Comparison of ENCODE assay signal across 21 mouse cellular contexts in genomic region chr13:117225561-117225960, GRCm38 (mm10). TPM values are rescaled to one million over a fixed set of nuclear protein-coding genes. Genes with fewer than 3 reads are reported as not detected.
DNase-seq lines count a peak whose midpoint lies in the region; ATAC-seq and TF ChIP-seq lines count a peak whose summit lies in the region.
"Had no signal": no experiment of that assay in that cellular context is flagged by ENCODE, and none has a peak within 500 bp of the region (broad histone marks: within the 10 kb centered on the region; RNA-seq: fewer than 3 reads in every experiment).

No protein-coding gene starts in this region.

- H3K27me3 ChIP-seq in intestine, embryonic 14.5 days (replicated peaks; ENCODE audit: control insufficient read depth, insufficient read depth, low read length) = peaks cover 16% of the 10 kb centered on the region
- H3K27me3 ChIP-seq in intestine, postnatal 0 days (replicated peaks; ENCODE audit: control insufficient read depth, insufficient read depth, low read length) = peaks cover 19% of the 10 kb centered on the region
- H3K27me3 ChIP-seq in kidney, embryonic 16.5 days (ENCODE audit: insufficient read depth, low read length) = peaks cover 7% of the 10 kb centered on the region; the same call in 1 of the 2 replicates
- no peaks in the 10 kb centered on the region for H3K27me3 ChIP-seq in midbrain, embryonic 11.5 days (ENCODE audit: control insufficient read depth, insufficient read depth, low read length)
- H3K27me3 ChIP-seq: embryonic facial prominence, embryonic 15.5 days; heart, embryonic 13.5 days; neural tube, embryonic 12.5 days had no signal

- H3K4me3 ChIP-seq in intestine, embryonic 14.5 days (ENCODE audit: low read depth, low read length) = no peak overlapping the region
- no peak overlapping the region for H3K4me3 ChIP-seq in intestine, postnatal 0 days (ENCODE audit: low read depth, low read length)
- H3K4me3 ChIP-seq in kidney, embryonic 16.5 days (ENCODE audit: low read length) = no peak overlapping the region
- H3K4me3 ChIP-seq in midbrain, embryonic 11.5 days (ENCODE audit: low read depth, low read length) = no peak overlapping the region
- H3K4me3 ChIP-seq: embryonic facial prominence, embryonic 15.5 days; heart, embryonic 13.5 days; kidney, embryonic 15.5 days; layer of hippocampus, adult 2 months; midbrain, embryonic 10.5 days; neural tube, embryonic 12.5 days had no signal

- no peaks in the 10 kb centered on the region for H3K9me3 ChIP-seq in intestine, embryonic 14.5 days (ENCODE audit: control insufficient read depth, low read length)
- no peaks in the 10 kb centered on the region for H3K9me3 ChIP-seq in intestine, postnatal 0 days (ENCODE audit: control insufficient read depth)
- H3K9me3 ChIP-seq in kidney, embryonic 16.5 days (ENCODE audit: low read length) = no peaks in the 10 kb centered on the region
- no peaks in the 10 kb centered on the region for H3K9me3 ChIP-seq in midbrain, embryonic 11.5 days (ENCODE audit: control insufficient read depth, low read length)
- H3K9me3 ChIP-seq: embryonic facial prominence, embryonic 15.5 days; heart, embryonic 13.5 days; kidney, embryonic 15.5 days; midbrain, embryonic 10.5 days; neural tube, embryonic 12.5 days had no signal

- H3K27ac ChIP-seq in intestine, embryonic 14.5 days (ENCODE audit: low read depth) = no peak overlapping the region
- no peak overlapping the region for H3K27ac ChIP-seq in intestine, postnatal 0 days (ENCODE audit: low read depth, low read length)
- H3K27ac ChIP-seq in kidney, embryonic 16.5 days (ENCODE audit: low read length) = no peak overlapping the region
- H3K27ac ChIP-seq in midbrain, embryonic 11.5 days (ENCODE audit: low read depth, low read length) = no peak overlapping the region
- H3K27ac ChIP-seq: embryonic facial prominence, embryonic 15.5 days; heart, embryonic 13.5 days; kidney, embryonic 15.5 days; layer of hippocampus, adult 2 months; midbrain, embryonic 10.5 days; neural tube, embryonic 12.5 days had no signal

- no peaks in the 10 kb centered on the region; the same call in 1 of the 2 replicates for H3K4me1 ChIP-seq in intestine, embryonic 14.5 days (replicated peaks; ENCODE audit: control insufficient read depth, insufficient read depth, low read length)
- H3K4me1 ChIP-seq in intestine, postnatal 0 days (replicated peaks; ENCODE audit: control insufficient read depth, insufficient read depth, low read length) = no peaks in the 10 kb centered on the region; the same call in 1 of the 2 replicates
- no peaks in the 10 kb centered on the region; the same call in 1 of the 2 replicates for H3K4me1 ChIP-seq in kidney, embryonic 16.5 days (ENCODE audit: insufficient read depth, low read length)
- H3K4me1 ChIP-seq in midbrain, embryonic 11.5 days (ENCODE audit: control insufficient read depth, insufficient read depth, low read length) = peaks cover 7% of the 10 kb centered on the region

- no peaks in the 10 kb centered on the region for H3K36me3 ChIP-seq in intestine, embryonic 14.5 days (ENCODE audit: control insufficient read depth, insufficient read depth, low read length)
- H3K36me3 ChIP-seq in intestine, postnatal 0 days (ENCODE audit: control insufficient read depth, insufficient read depth) = no peaks in the 10 kb centered on the region
- no peaks in the 10 kb centered on the region for H3K36me3 ChIP-seq in kidney, embryonic 16.5 days (ENCODE audit: insufficient read depth, low read length)
- no peaks in the 10 kb centered on the region for H3K36me3 ChIP-seq in midbrain, embryonic 11.5 days (ENCODE audit: control insufficient read depth, insufficient read depth, low read length)
- H3K36me3 ChIP-seq: embryonic facial prominence, embryonic 15.5 days; heart, embryonic 13.5 days; kidney, embryonic 15.5 days; neural tube, embryonic 12.5 days had no signal

- no peak for ATAC-seq in intestine, embryonic 14.5 days (replicated peaks; ENCODE audit: low FRiP score, low TSS enrichment, low read depth)
- no peak for ATAC-seq in intestine, postnatal 0 days
- ATAC-seq in kidney, embryonic 16.5 days (ENCODE audit: low FRiP score, low TSS enrichment) = no peak
- ATAC-seq in midbrain, embryonic 11.5 days (ENCODE audit: low FRiP score) = no peak
- ATAC-seq: liver, postnatal 0 days had no signal

- no peak overlapping the region for H3K4me2 ChIP-seq in intestine, embryonic 14.5 days (ENCODE audit: low read length)
- no peak overlapping the region for H3K4me2 ChIP-seq in intestine, postnatal 0 days (replicated peaks; ENCODE audit: low read depth)
- no peak overlapping the region for H3K4me2 ChIP-seq in kidney, embryonic 16.5 days (replicated peaks; ENCODE audit: low read depth, low read length)
- no peak overlapping the region for H3K4me2 ChIP-seq in midbrain, embryonic 11.5 days
- H3K4me2 ChIP-seq: embryonic facial prominence, embryonic 15.5 days; heart, embryonic 13.5 days; kidney, embryonic 15.5 days; neural tube, embryonic 12.5 days had no signal

- TF ChIP-seq CTCF in intestine, postnatal 0 days (IDR thresholded peaks at IDR 0.05; ENCODE audit: low read depth) = no peak

- DNase-seq in intestine, embryonic 14.5 days (ENCODE audit: low spot score) = peak; percentile 44
- peak; percentile 54 to 62 for DNase-seq in cerebellum, adult 18-20 months
- DNase-seq in cerebellum, postnatal 36 days = peak; percentile 47 to 57
- DNase-seq in midbrain, embryonic 11.5 days (ENCODE audit: low spot score, missing footprints) = no peak
- DNase-seq in gastrocnemius, postnatal 10 days = no peak
- DNase-seq: embryo, embryonic 11 days; heart, postnatal 4 days; liver; liver, postnatal 0 days; lung, postnatal 14 days; thymus, adult 18-20 months had no signal

- 57% methylated on average over 6 of the region's 6 CpGs for WGBS in intestine, embryonic 14.5 days
- WGBS in intestine, postnatal 0 days = 61% methylated on average over 6 of the region's 6 CpGs
- WGBS in kidney, embryonic 16.5 days = 73% methylated on average over 6 of the region's 6 CpGs
- WGBS in midbrain, embryonic 11.5 days = 83% methylated on average over 6 of the region's 6 CpGs

- no peak overlapping the region for H3K9ac ChIP-seq in intestine, embryonic 14.5 days (ENCODE audit: low read length)
- no peak overlapping the region for H3K9ac ChIP-seq in intestine, postnatal 0 days (ENCODE audit: low read depth, low read length)
- H3K9ac ChIP-seq in kidney, embryonic 16.5 days (replicated peaks; ENCODE audit: low read length) = no peak overlapping the region
- no peak overlapping the region for H3K9ac ChIP-seq in midbrain, embryonic 11.5 days (ENCODE audit: low read length)
- H3K9ac ChIP-seq: embryonic facial prominence, embryonic 15.5 days; heart, embryonic 13.5 days; kidney, embryonic 15.5 days; liver, postnatal 0 days; neural tube, embryonic 12.5 days had no signal

RNA-seq across cellular contexts. Expression of gene Gm17509, which starts 4.7 kb away (rescaled TPM):
- not detected in 2 replicates for polyA plus RNA-seq in intestine, embryonic 14.5 days (2014; fragmentation: Nextera tagmentation; extraction: Ambion mirVana)
- polyA plus RNA-seq in intestine, postnatal 0 days (2015; fragmentation: Nextera tagmentation; extraction: Ambion mirVana) = not detected in 2 replicates
- polyA plus RNA-seq in kidney, embryonic 16.5 days (2015; fragmentation: Nextera tagmentation; extraction: Ambion mirVana) = 0.19 and 0.21 TPM in 2 replicates
- polyA plus RNA-seq in midbrain, embryonic 11.5 days (2014; fragmentation: Nextera tagmentation; extraction: Ambion mirVana) = 0.68 and 0.94 TPM in 2 replicates
- total RNA-seq in gastrocnemius, postnatal 10 days (2021) = not detected
- total RNA-seq: heart, postnatal 4 days; MEL; monocyte, adult 5-6 weeks had no signal
- polyA plus RNA-seq: liver, postnatal 0 days had no signal

RNA-seq across cellular contexts. Expression of gene Emb, which starts 17.2 kb away (rescaled TPM):
- polyA plus RNA-seq in intestine, embryonic 14.5 days (2014; fragmentation: Nextera tagmentation; extraction: Ambion mirVana) = 8.9 and 11.3 TPM in 2 replicates
- 2.8 TPM in 2 replicates for polyA plus RNA-seq in intestine, postnatal 0 days (2015; fragmentation: Nextera tagmentation; extraction: Ambion mirVana)
- 43.8 and 45.6 TPM in 2 replicates for polyA plus RNA-seq in kidney, embryonic 16.5 days (2015; fragmentation: Nextera tagmentation; extraction: Ambion mirVana)
- polyA plus RNA-seq in midbrain, embryonic 11.5 days (2014; fragmentation: Nextera tagmentation; extraction: Ambion mirVana) = 39.3 and 39.9 TPM in 2 replicates
- total RNA-seq in gastrocnemius, postnatal 10 days (2021) = 10 to 100 TPM; 15.8 to 17.9 TPM

Comparison
In these comparisons a context has a peak if more than half of its experiments do, and no peak if none do; other contexts are left out.
1. DNase-seq: peak in intestine, embryonic 14.5 days (single experiment), cerebellum, adult 18-20 months (2 of 2) and cerebellum, postnatal 36 days (2 of 2); none in midbrain, embryonic 11.5 days (single experiment) and gastrocnemius, postnatal 10 days (single experiment).